Mouse (Mus musculus): ENCODE measurements around the gene Slc22a4. TPM values are rescaled to one million over a fixed set of nuclear protein-coding genes. Genes with fewer than 3 reads are reported as not detected.
"Not testable (repeated sequence)": the region's sequence is repeated elsewhere in the genome, so short reads cannot be mapped to it uniquely, and the experiment has no call there.

The Slc22a4 gene
- polyA plus RNA-seq, 1 experiment from 2014 or later = 3.4 TPM

DNA sequence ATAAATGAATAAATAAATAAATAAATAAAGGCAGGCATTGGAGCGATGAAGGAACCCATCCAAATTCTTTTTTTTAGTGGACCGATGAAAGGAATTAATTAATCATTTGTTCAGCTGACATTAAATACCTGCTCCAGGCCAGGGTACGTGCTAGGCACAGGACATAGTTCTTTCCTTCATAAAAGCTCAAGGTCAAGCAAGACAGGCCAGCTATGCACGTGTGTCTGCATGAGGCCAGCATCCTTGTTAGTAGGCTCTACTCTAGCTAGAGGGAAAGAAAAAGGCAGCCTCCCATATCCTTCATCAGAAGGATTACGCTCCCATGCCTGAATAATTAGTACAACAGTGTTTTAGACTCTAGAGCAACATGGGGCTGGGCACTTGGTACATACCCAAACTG, 14.9 kb downstream of the Slc22a4 start:
- 87% methylated on average over 5 of the region's 5 CpGs for WGBS

DNA sequence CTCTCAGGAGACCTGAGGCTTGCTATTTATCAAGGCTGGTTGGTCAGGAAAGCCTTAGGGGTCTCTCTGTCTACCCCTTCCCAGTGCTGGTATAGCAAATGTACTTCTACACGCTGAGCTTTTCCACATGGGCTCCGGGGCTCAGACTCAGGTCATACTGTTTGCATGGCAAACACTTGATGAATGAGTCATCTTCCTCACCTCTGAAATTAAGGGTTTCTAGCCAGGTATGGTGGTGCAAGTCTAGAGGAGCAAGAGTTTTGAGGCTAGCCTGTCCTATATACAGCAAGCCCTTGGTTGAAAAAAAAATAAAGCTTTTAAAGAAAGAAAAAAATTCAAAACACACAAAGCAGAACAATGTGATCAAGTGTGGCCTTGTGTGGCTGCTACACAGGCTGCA, 16.6 kb downstream of the Slc22a4 start:
- ATAC-seq (ENCODE audit: low FRiP score) (no peak), DNase-seq (ENCODE audit: low spot score) (no peak)
- no peaks in the 10 kb centered on the region for H3K4me1 ChIP-seq (replicated peaks; ENCODE audit: control insufficient read depth, insufficient read depth, low read length)
- no peak overlapping the region for H3K4me3 ChIP-seq (replicated peaks; ENCODE audit: low read length)
- H3K4me2 ChIP-seq (replicated peaks) = no peak overlapping the region
- no peaks in the 10 kb centered on the region for H3K27me3 ChIP-seq (ENCODE audit: control insufficient read depth, insufficient read depth, low read length)
- H3K9me3 ChIP-seq (ENCODE audit: control insufficient read depth, low read length) = no peaks in the 10 kb centered on the region
- WGBS = 91% methylated on average over 2 of the region's 2 CpGs
- no peaks in the 10 kb centered on the region for H3K36me3 ChIP-seq (replicated peaks; ENCODE audit: control insufficient read depth, insufficient read depth)
- no peak overlapping the region for H3K27ac ChIP-seq
- no peak overlapping the region for H3K9ac ChIP-seq

More for the DNA sequence above, 14.9 kb downstream of the Slc22a4 start:
- H3K4me3 ChIP-seq (replicated peaks; ENCODE audit: low read length) = no peak overlapping the region
- H3K9me3 ChIP-seq (ENCODE audit: control insufficient read depth, low read length) = no peaks in the 10 kb centered on the region
- no peak overlapping the region for H3K27ac ChIP-seq
- DNase-seq (ENCODE audit: low spot score) (no peak), ATAC-seq (ENCODE audit: low FRiP score) (no peak)
- no peaks in the 10 kb centered on the region for H3K4me1 ChIP-seq (replicated peaks; ENCODE audit: control insufficient read depth, insufficient read depth, low read length)
- no peak overlapping the region for H3K4me2 ChIP-seq (replicated peaks)
- no peaks in the 10 kb centered on the region for H3K36me3 ChIP-seq (replicated peaks; ENCODE audit: control insufficient read depth, insufficient read depth)
- H3K27me3 ChIP-seq (ENCODE audit: control insufficient read depth, insufficient read depth, low read length) = no peaks in the 10 kb centered on the region
- H3K9ac ChIP-seq = no peak overlapping the region

DNA sequence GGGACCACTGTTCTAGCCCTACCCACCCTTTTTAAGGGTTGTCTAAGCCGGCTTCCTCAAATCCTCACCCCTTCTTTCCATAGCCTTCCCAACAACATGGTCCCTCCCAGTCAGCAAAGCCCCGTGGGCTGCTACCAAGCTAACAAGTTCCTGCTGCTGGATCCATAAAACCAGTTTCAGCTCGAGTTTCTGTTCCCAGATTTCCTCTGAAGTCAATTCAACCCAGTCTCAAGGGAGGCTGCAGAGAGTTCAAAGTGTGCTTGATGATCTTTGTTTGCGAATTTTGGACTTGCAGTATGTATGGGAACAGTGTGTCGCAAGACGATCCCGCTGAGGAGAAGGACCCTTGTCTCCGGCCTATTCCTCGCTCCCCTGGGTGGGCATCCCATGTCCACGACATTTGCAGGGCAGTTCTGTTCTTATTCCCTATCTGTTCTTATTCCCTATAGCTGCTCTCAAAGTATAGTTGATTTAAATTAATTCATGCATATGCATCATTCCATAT, 19.4 kb downstream of the Slc22a4 start:
- Histone ChIP-seq H3K27me3 (ENCODE audit: control insufficient read depth, insufficient read depth, low read length) (no peaks in the 10 kb centered on the region), H3K4me3 (replicated peaks; ENCODE audit: low read length) (no peak overlapping the region), H3K27ac (no peak overlapping the region), H3K4me2 (replicated peaks) (no peak overlapping the region), H3K4me1 (replicated peaks; ENCODE audit: control insufficient read depth, insufficient read depth, low read length) (no peaks in the 10 kb centered on the region), H3K9me3 (ENCODE audit: control insufficient read depth, low read length) (no peaks in the 10 kb centered on the region), H3K9ac (no peak overlapping the region), H3K36me3 (replicated peaks; ENCODE audit: control insufficient read depth, insufficient read depth) (no peaks in the 10 kb centered on the region)
- 85% methylated on average over 10 of the region's 10 CpGs for WGBS
- no peak for DNase-seq (ENCODE audit: low spot score)
- ATAC-seq (ENCODE audit: low FRiP score) = no peak

GRCm38 (mm10) chr11:54007717-54008116, 20.2 kb downstream of the Slc22a4 start:
- H3K4me2 ChIP-seq (replicated peaks) = no peak overlapping the region
- no peaks in the 10 kb centered on the region for H3K9me3 ChIP-seq (ENCODE audit: control insufficient read depth, low read length)
- ATAC-seq (ENCODE audit: low FRiP score) (no peak), DNase-seq (ENCODE audit: low spot score) (no peak)
- 86% methylated on average over 11 of the region's 11 CpGs for WGBS
- H3K36me3 ChIP-seq (replicated peaks; ENCODE audit: control insufficient read depth, insufficient read depth) = no peaks in the 10 kb centered on the region
- no peaks in the 10 kb centered on the region for H3K4me1 ChIP-seq (replicated peaks; ENCODE audit: control insufficient read depth, insufficient read depth, low read length)
- no peak overlapping the region for H3K27ac ChIP-seq
- no peaks in the 10 kb centered on the region for H3K27me3 ChIP-seq (ENCODE audit: control insufficient read depth, insufficient read depth, low read length)
- no peak overlapping the region for H3K4me3 ChIP-seq (replicated peaks; ENCODE audit: low read length)
- H3K9ac ChIP-seq = no peak overlapping the region

- H3K4me1 ChIP-seq (replicated peaks; ENCODE audit: control insufficient read depth, insufficient read depth, low read length) = no peaks in the 10 kb centered on the region
- ATAC-seq (ENCODE audit: low FRiP score) (no peak), DNase-seq (ENCODE audit: low spot score) (no peak)
- WGBS = 84% methylated on average over 4 of the region's 4 CpGs
- H3K9ac ChIP-seq = no peak overlapping the region
- H3K36me3 ChIP-seq (replicated peaks; ENCODE audit: control insufficient read depth, insufficient read depth) = no peaks in the 10 kb centered on the region
- no peaks in the 10 kb centered on the region for H3K27me3 ChIP-seq (ENCODE audit: control insufficient read depth, insufficient read depth, low read length)
- no peaks in the 10 kb centered on the region for H3K9me3 ChIP-seq (ENCODE audit: control insufficient read depth, low read length)
- H3K4me2 ChIP-seq (replicated peaks) = no peak overlapping the region
- no peak overlapping the region for H3K4me3 ChIP-seq (replicated peaks; ENCODE audit: low read length)
- no peak overlapping the region for H3K27ac ChIP-seq
Measured at GRCm38 (mm10) chr11:54006901-54007300, 21.0 kb downstream of the Slc22a4 start.

DNA sequence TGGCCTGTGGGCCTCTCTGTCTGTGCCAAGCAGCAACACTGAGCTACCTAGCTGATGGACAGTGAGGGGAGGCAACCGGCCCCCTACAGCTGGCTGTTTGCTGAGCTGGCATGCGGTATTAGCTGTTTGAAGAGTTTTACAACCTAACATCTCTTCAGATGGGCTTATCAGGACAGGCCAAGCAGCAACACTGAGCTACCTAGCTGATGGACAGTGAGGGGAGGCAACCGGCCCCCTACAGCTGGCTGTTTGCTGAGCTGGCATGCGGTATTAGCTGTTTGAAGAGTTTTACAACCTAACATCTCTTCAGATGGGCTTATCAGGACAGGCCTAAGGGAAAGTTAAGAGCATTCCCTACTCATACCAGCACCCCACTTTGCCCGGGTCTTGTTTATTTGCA, 21.5 kb downstream of the Slc22a4 start:
- not testable (repeated sequence) for H3K36me3 ChIP-seq (replicated peaks; ENCODE audit: control insufficient read depth, insufficient read depth); H3K27ac ChIP-seq; H3K27me3 ChIP-seq (ENCODE audit: control insufficient read depth, insufficient read depth, low read length); DNase-seq (ENCODE audit: low spot score); H3K9ac ChIP-seq; H3K4me1 ChIP-seq (replicated peaks; ENCODE audit: control insufficient read depth, insufficient read depth, low read length); H3K4me3 ChIP-seq (replicated peaks; ENCODE audit: low read length); H3K4me2 ChIP-seq (replicated peaks); H3K9me3 ChIP-seq (ENCODE audit: control insufficient read depth, low read length); ATAC-seq (ENCODE audit: low FRiP score)
- 78% methylated on average over 5 of the region's 5 CpGs for whole genome bisulfite sequencing

GRCm38 (mm10) chr11:54004734-54005133, 23.2 kb downstream of the Slc22a4 start:
- H3K4me1 ChIP-seq (replicated peaks; ENCODE audit: control insufficient read depth, insufficient read depth, low read length) = no peaks in the 10 kb centered on the region
- DNase-seq (ENCODE audit: low spot score) (no peak), ATAC-seq (ENCODE audit: low FRiP score) (no peak)
- H3K4me2 ChIP-seq (replicated peaks) = no peak overlapping the region
- H3K9ac ChIP-seq = no peak overlapping the region
- 90% methylated on average over 3 of the region's 3 CpGs for WGBS
- H3K9me3 ChIP-seq (ENCODE audit: control insufficient read depth, low read length) = no peaks in the 10 kb centered on the region
- no peak overlapping the region for H3K4me3 ChIP-seq (replicated peaks; ENCODE audit: low read length)
- no peaks in the 10 kb centered on the region for H3K27me3 ChIP-seq (ENCODE audit: control insufficient read depth, insufficient read depth, low read length)
- no peaks in the 10 kb centered on the region for H3K36me3 ChIP-seq (replicated peaks; ENCODE audit: control insufficient read depth, insufficient read depth)
- no peak overlapping the region for H3K27ac ChIP-seq

GRCm38 (mm10) chr11:54004221-54004620, 23.7 kb downstream of the Slc22a4 start:
- ATAC-seq (ENCODE audit: low FRiP score) (no peak), DNase-seq (ENCODE audit: low spot score) (no peak)
- 85% methylated on average over 9 of the region's 9 CpGs for WGBS
- Histone ChIP-seq H3K4me1 (replicated peaks; ENCODE audit: control insufficient read depth, insufficient read depth, low read length) (no peaks in the 10 kb centered on the region), H3K9me3 (ENCODE audit: control insufficient read depth, low read length) (no peaks in the 10 kb centered on the region), H3K4me2 (replicated peaks) (no peak overlapping the region), H3K4me3 (replicated peaks; ENCODE audit: low read length) (no peak overlapping the region), H3K27me3 (ENCODE audit: control insufficient read depth, insufficient read depth, low read length) (no peaks in the 10 kb centered on the region), H3K36me3 (replicated peaks; ENCODE audit: control insufficient read depth, insufficient read depth) (no peaks in the 10 kb centered on the region), H3K9ac (no peak overlapping the region), H3K27ac (no peak overlapping the region)

GRCm38 (mm10) chr11:54002761-54003717, 24.9 kb downstream of the Slc22a4 start:
- H3K36me3 ChIP-seq (replicated peaks; ENCODE audit: control insufficient read depth, insufficient read depth); ATAC-seq (ENCODE audit: low FRiP score); H3K27me3 ChIP-seq (ENCODE audit: control insufficient read depth, insufficient read depth, low read length); H3K4me3 ChIP-seq (replicated peaks; ENCODE audit: low read length); H3K4me1 ChIP-seq (replicated peaks; ENCODE audit: control insufficient read depth, insufficient read depth, low read length); H3K9ac ChIP-seq; H3K4me2 ChIP-seq (replicated peaks); H3K9me3 ChIP-seq (ENCODE audit: control insufficient read depth, low read length); H3K27ac ChIP-seq: not testable (repeated sequence)
- WGBS = 50% methylated on average over 12 of the region's 12 CpGs
- DNase-seq (ENCODE audit: low spot score) = peak; percentile 82
